Mouse (Mus musculus) testis, adult 2 months (tissue): ENCODE data around the gene Extl1. TPM values are rescaled to one million over a fixed set of nuclear protein-coding genes. Genes with fewer than 3 reads are reported as not detected.
A peak's percentile ranks its signal among the peaks of the same experiment; 100 is the strongest.

ENCODE experiments used
- H3K27ac ChIP-seq: fragments of 200-500 bp; 2 replicates; pipeline ENCODE4 v1.5.1; 2012; ENCODE audit warnings: low read depth, low read length; ENCODE audit not compliant: control insufficient read depth, insufficient read depth
- H3K27me3 ChIP-seq: fragments of 200-500 bp; 2 replicates; pipeline ENCODE4 v1.6.1; 2012; ENCODE audit warnings: mild to moderate bottlenecking, low read length, moderate library complexity; ENCODE audit not compliant: control insufficient read depth, insufficient read depth
- H3K36me3 ChIP-seq: fragments of 200-500 bp; 2 replicates; pipeline ENCODE4 v1.6.1; 2012; ENCODE audit warnings: mild to moderate bottlenecking, low read length; ENCODE audit not compliant: control insufficient read depth, insufficient read depth
- H3K4me1 ChIP-seq: fragments of 200-500 bp; 2 replicates; pipeline ENCODE4 v1.6.1; 2012; ENCODE audit warnings: low read length; ENCODE audit not compliant: control insufficient read depth, insufficient read depth
- H3K4me3 ChIP-seq: fragments of 200-500 bp; 2 replicates; pipeline ENCODE4 v1.5.1; 2012; ENCODE audit warnings: low read depth, mild to moderate bottlenecking, low read length, moderate library complexity, mixed read lengths; ENCODE audit not compliant: control insufficient read depth
- CTCF ChIP-seq: fragments of 200-500 bp; IDR thresholded peaks from 2 replicates; pipeline ENCODE4 v1.5.1; 2012; ENCODE audit warnings: low read depth, mild to moderate bottlenecking, inconsistent platforms, low read length, moderate library complexity; ENCODE audit not compliant: control insufficient read depth, insufficient read depth, insufficient replicate concordance
- POLR2A ChIP-seq: fragments of 200-500 bp; IDR thresholded peaks from 2 replicates; pipeline ENCODE4 v1.6.1; 2012; ENCODE audit warnings: low read depth, mild to moderate bottlenecking, inconsistent platforms, low read length, moderate library complexity; ENCODE audit not compliant: control insufficient read depth
- polyA plus RNA-seq: library from polyadenylated mRNA; depleted of rRNA; stranded (reverse); fragments of >200 nt; gene quantifications from 2 replicates; pipeline ENCODE4 v1.2.3, GENCODE M21; 2012

Gene Extl1
- polyA plus RNA-seq, 1 experiment: 0.25 TPM

- Histone ChIP-seq H3K4me1 (peaks cover 30% of the 10 kb centered on the region), H3K4me3 (no peak overlapping the region), H3K27ac (no peak overlapping the region), H3K36me3 (no peaks in the 10 kb centered on the region), H3K27me3 (no peaks in the 10 kb centered on the region)
- no peak for TF ChIP-seq POLR2A
- no peak for TF ChIP-seq CTCF
Observed at GRCm38 (mm10) chr4:134397732-134398131, 14.1 kb upstream of the Extl1 start.

- no peaks in the 10 kb centered on the region for H3K36me3 ChIP-seq
- TF ChIP-seq CTCF (no peak), POLR2A (no peak)
- peak overlapping the region; percentile 48 for H3K4me3 ChIP-seq
- no peaks in the 10 kb centered on the region for H3K27me3 ChIP-seq
- H3K27ac ChIP-seq: peak overlapping the region; percentile 67
- H3K4me1 ChIP-seq: peaks cover 24% of the 10 kb centered on the region
Observed at GRCm38 (mm10) chr4:134397121-134397520, 13.5 kb upstream of the Extl1 start.

GRCm38 (mm10) chr4:134395977-134396825 lies 12.6 kb upstream of the Extl1 start, which contains the start of gene Pafah2:
TSS of gene Pafah2 (plus strand) at chr4:134396320.
- Histone ChIP-seq H3K4me3 (peak within 1 kb of the TSS; percentile 87), H3K27me3 (no peaks in the 10 kb centered on the region), H3K36me3 (no peaks in the 10 kb centered on the region), H3K4me1 (peaks cover 17% of the 10 kb centered on the region), H3K27ac (peak within 1 kb of the TSS; percentile 85)
- TF ChIP-seq CTCF: peak; percentile 94; the same call in 1 of the 2 replicates
- peak; percentile 46; the same call in 1 of the 2 replicates for TF ChIP-seq POLR2A

GRCm38 (mm10) chr4:134395142-134395541 lies 11.5 kb upstream of the Extl1 start:
- TF ChIP-seq CTCF: no peak
- H3K27me3 ChIP-seq: no peaks in the 10 kb centered on the region
- H3K4me1 ChIP-seq: peaks cover 10% of the 10 kb centered on the region
- no peaks in the 10 kb centered on the region for H3K36me3 ChIP-seq
- H3K27ac ChIP-seq: no peak overlapping the region
- no peak overlapping the region for H3K4me3 ChIP-seq

- H3K27me3 ChIP-seq: no peaks in the 10 kb centered on the region
- peaks cover 10% of the 10 kb centered on the region for H3K4me1 ChIP-seq
- no peak overlapping the region for H3K4me3 ChIP-seq
- TF ChIP-seq POLR2A (no peak), CTCF (no peak; the same call in 1 of the 2 replicates)
- no peaks in the 10 kb centered on the region for H3K36me3 ChIP-seq
- H3K27ac ChIP-seq: no peak overlapping the region
Observed at GRCm38 (mm10) chr4:134393026-134393425, 9.4 kb upstream of the Extl1 start.

- TF ChIP-seq POLR2A (no peak), CTCF (no peak)
- no peak overlapping the region for H3K4me3 ChIP-seq
Observed at GRCm38 (mm10) chr4:134392595-134392994, 8.9 kb upstream of the Extl1 start.

GRCm38 (mm10) chr4:134391636-134392035 lies 8.0 kb upstream of the Extl1 start:
- Histone ChIP-seq H3K36me3 (no peaks in the 10 kb centered on the region), H3K4me3 (no peak overlapping the region), H3K27me3 (no peaks in the 10 kb centered on the region), H3K4me1 (peaks cover 6% of the 10 kb centered on the region), H3K27ac (no peak overlapping the region)
- TF ChIP-seq POLR2A: no peak
- no peak for TF ChIP-seq CTCF

More at GRCm38 (mm10) chr4:134392595-134392994, 8.9 kb upstream of the Extl1 start:
- Histone ChIP-seq H3K36me3 (no peaks in the 10 kb centered on the region), H3K4me1 (peaks cover 10% of the 10 kb centered on the region), H3K27me3 (no peaks in the 10 kb centered on the region), H3K27ac (no peak overlapping the region)
